Mouse (Mus musculus): Measurements from ENCODE around the gene Rgmb.

DNA sequence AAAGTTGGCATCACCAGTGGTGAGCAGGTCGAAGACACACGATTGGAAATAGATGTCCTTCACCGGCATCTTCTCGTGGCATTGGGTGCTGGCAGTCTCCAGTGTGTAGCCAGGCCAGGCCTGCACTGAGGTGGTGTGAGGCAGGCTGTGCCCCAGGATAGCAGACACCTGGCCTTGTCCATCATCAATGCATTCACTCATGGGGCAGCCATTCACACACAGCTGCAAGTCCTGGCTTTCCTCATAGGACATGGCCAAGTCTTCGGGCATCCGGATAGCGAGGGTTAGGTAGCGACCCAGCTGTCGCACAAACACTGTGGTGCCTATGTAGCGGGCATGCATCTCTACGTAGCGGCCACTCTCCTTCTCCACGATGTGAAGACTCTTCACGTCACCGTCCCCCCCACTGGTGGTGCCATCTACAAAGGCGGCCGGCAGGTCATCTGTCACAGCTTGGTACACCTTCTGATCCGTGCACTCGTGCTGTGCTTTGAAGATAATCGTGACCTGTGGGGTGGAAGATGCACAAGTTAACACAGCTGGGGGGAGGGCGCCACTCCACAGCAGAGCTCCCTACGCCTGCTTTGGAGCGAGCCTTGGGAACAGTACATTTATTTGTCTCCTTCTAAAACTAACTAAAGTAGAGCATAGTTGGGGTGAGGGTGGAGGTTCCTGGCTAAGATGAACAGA lies 23.4 kb downstream of the Rgmb start:
- TF ChIP-seq CTCF (IDR thresholded peaks at IDR 0.05; ENCODE audit: control insufficient read depth, insufficient read depth, insufficient replicate concordance, low read depth, low read length) (no peak), POLR2A (IDR thresholded peaks at IDR 0.05; ENCODE audit: control insufficient read depth, low read depth, low read length) (no peak)

Measured in testis, adult 2 months (tissue).